Mouse (Mus musculus): ENCODE data around the gene Stambpl1. TPM values are rescaled to one million over a fixed set of nuclear protein-coding genes. Genes with fewer than 3 reads are reported as not detected.

Stambpl1 gene
- polyA plus RNA-seq (2016; fragmentation: Nextera tagmentation; extraction: Ambion mirVana), result 2.9 and 3.7 TPM in 2 replicates

DNA sequence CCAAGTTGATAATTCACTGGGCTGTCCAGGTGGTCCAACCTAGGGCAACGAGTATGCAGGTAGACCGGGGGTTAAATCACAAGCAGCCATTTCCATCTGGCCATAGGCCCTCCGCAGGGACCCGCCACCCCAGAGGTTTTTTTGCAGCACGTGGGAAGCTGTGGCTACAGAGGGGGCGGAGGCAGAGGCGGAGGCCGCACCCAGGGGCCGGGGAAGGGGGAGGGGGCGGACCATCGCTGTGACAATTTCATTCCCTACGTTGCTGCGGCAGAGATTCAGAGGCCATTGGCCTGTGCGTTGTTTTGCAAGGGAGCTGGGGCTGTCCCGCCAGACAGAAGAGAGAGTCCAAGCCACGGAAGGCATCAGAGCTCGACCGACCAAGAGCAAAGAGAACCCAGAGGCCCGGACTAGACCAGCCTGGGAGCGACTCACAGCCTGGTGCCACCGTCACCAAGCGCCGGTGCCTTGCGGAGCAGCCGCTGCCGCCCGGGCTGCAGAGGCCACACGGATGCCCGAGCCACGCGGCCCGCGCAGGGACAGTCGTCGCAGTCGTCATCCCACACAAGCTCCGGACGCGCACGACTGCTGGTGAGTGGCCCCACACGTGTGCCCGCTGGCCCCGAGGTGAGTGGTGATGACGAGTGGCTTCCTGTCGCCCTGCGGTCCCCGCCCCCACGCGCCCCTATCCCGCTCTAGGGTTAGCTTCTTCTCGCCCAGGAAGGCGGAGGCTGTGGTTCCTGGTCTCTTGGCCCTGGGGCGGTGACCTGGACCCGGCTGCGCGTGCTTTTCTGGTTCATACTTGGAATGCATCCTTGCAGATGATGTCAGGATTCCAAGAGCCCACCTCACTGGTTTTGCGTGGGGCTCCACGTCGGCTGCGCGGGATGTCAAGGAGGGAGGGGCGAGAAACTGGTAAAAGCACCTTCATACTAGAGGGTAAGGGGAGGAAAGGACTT is at the start of gene Stambpl1:
Gene Stambpl1 (plus strand): TSS at position 222 of the 956 bp plus-strand sequence.
- H3K4me1 ChIP-seq (replicated peaks), result peaks cover 20% of the 10 kb centered on the region
- H3K36me3 ChIP-seq, result no peaks in the 10 kb centered on the region
- peak within 1 kb of the TSS; percentile 74 for H3K4me3 ChIP-seq
- H3K9me3 ChIP-seq, result no peaks in the 10 kb centered on the region
- peaks cover 23% of the 10 kb centered on the region for H3K27me3 ChIP-seq (ENCODE audit: insufficient read depth, poor library complexity, severe bottlenecking)
- under 1% methylated on average over 62 of the region's 62 CpGs for WGBS
- DNase-seq (ENCODE audit: low spot score), result peak; percentile 70
- peak within 1 kb of the TSS; percentile 86 for H3K27ac ChIP-seq

DNA sequence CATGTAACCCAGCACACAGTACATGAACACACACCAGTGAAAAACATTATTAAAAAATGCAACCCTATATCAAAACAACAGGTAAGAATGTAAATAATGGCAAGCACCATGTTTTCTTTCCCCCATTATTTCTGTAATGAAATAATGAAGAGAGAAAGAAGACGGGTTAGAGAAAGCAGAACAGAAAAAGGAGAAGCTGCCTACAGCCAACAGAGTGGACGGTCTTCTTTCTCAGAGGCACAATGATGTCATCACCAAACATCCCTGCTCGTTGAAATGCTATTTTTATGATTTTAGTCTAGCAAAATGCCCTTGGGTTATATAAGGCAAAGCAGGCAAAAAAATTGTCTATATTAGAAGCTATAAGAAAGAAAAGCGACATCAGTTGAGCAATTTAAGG is 43.6 kb upstream of the Stambpl1 start:
- Histone ChIP-seq H3K27ac (no peak overlapping the region), H3K4me3 (no peak overlapping the region), H3K36me3 (no peaks in the 10 kb centered on the region), H3K27me3 (ENCODE audit: insufficient read depth, poor library complexity, severe bottlenecking) (no peaks in the 10 kb centered on the region), H3K9me3 (no peaks in the 10 kb centered on the region), H3K4me1 (replicated peaks) (no peaks in the 10 kb centered on the region)
- no peak for DNase-seq (ENCODE audit: low spot score)
- 85% methylated on average over 4 of the region's 4 CpGs for WGBS

DNA sequence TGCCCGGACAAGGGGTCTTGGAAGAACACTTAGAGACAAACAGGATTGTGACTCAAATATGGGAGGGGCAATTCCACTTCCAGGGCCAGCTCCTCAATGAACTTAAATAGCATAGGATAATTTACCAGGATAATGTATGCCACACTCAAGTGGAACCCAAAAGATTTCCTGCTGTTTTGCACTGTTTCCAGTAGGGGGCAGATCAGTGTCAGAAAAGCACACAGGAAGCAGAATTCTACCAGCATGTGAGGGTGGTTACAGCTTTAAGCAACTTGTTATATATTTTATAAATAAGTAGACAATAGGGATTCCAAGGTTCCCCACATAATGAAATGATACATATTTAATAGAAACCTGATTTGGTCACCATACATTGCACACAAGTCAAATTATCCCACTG is 40.1 kb upstream of the Stambpl1 start:
- no peaks in the 10 kb centered on the region for H3K36me3 ChIP-seq
- WGBS, result 88% methylated on average over 1 of the region's 1 CpGs
- no peaks in the 10 kb centered on the region for H3K27me3 ChIP-seq (ENCODE audit: insufficient read depth, poor library complexity, severe bottlenecking)
- H3K9me3 ChIP-seq, result no peaks in the 10 kb centered on the region
- H3K27ac ChIP-seq, result no peak overlapping the region
- no peak overlapping the region for H3K4me3 ChIP-seq
- no peaks in the 10 kb centered on the region for H3K4me1 ChIP-seq (replicated peaks)
- no peak for DNase-seq (ENCODE audit: low spot score)

DNA sequence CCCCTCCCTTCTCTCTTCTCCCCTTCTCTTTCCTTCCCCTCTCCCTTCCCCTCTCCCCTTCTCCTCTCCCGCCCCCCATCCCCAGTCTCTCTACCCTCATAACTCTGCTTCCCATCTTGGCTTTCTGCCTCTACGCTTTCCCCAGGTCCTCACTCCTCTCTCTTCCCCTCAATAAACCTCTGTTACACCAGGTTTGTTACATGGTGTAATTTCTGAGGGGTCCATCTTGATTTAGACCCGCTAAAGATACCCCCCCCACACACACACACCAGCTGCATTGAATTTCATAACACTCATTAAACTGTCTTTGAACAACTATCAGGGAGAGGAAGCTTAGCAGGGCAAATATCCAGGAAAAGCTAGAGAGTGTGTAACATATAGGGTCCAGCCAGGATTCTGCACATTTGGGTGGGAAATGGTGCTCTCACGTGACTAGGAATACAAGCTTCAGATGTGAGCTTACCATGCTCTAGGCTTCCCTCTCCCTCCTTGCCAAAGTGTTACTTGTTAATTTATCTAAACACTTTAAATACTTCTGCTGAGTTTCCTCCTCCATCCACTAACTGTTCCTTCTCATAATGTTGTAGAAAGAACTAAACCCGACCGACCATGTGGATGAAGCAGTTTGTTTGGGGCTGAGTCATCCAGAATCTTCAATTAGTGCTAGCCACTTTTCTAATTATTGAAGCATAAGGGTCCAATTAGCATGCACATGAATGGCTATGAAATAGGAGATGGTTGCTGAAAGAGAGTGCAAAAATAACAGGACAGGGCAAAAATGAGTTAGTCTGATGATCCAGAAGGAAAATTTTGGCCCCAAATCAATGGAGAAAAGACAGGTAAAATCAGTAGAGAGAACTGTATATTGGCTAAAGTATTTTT is 38.5 kb upstream of the Stambpl1 start:
- Histone ChIP-seq H3K4me1 (replicated peaks) (no peaks in the 10 kb centered on the region), H3K4me3 (no peak overlapping the region), H3K27me3 (ENCODE audit: insufficient read depth, poor library complexity, severe bottlenecking) (no peaks in the 10 kb centered on the region), H3K36me3 (no peaks in the 10 kb centered on the region), H3K27ac (no peak overlapping the region), H3K9me3 (no peaks in the 10 kb centered on the region)
- 84% methylated on average over 6 of the region's 6 CpGs for WGBS
- DNase-seq (ENCODE audit: low spot score), result no peak

DNA sequence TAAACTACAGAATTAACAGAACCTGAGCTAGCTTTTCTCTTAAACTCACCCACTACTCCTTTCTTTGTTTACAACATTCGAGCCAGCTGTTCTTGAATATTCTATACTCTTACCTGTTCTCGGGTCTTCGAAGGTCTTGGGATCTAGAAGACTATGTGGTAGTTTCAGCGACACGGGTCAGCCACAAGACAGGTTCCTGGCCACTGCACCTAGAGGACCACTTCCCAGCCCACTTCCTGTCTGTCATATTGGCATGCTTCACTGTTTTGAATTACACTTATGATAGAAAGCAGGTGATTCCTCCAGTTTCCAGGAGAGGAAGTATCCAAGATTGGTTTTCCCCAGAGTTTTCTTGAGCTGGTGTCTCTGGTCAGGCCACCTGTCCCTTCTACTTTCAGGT is 29.3 kb upstream of the Stambpl1 start:
- Histone ChIP-seq H3K4me1 (replicated peaks) (0 out of 2 replicates have a peak, but pooled peaks cover 6% of the 10 kb centered on the region), H3K27ac (no peak overlapping the region), H3K4me3 (no peak overlapping the region), H3K27me3 (ENCODE audit: insufficient read depth, poor library complexity, severe bottlenecking) (no peaks in the 10 kb centered on the region), H3K9me3 (no peaks in the 10 kb centered on the region), H3K36me3 (no peaks in the 10 kb centered on the region)
- DNase-seq (ENCODE audit: low spot score), result no peak
- 93% methylated on average over 5 of the region's 5 CpGs for WGBS

DNA sequence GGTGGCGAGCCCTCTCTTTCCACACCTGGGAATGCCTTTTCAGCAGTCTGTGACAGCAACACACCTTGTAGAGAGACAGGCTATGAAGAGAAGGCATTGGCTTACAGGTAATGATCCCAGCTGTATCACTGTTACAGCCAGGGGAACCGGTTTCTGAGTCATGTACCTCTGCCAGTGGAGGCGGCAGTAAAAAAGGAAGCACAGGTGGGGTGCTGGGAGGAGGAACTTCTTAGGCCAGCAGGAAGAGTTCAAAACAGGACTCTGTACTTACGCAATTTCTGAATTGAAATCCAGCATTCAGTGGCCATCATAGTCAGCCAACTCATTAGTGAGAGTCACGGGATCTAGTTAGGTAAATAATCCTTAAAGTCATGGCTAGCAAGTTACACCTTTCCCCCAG is 26.1 kb upstream of the Stambpl1 start, which contains the start of gene Ankrd22:
Gene Ankrd22 (minus strand): TSS at position 163 of the 400 bp plus-strand sequence.
- Histone ChIP-seq H3K27ac (no peak within 1 kb of the TSS), H3K36me3 (no peaks in the 10 kb centered on the region), H3K4me1 (replicated peaks) (0 out of 2 replicates have a peak, but pooled peaks cover 9% of the 10 kb centered on the region), H3K27me3 (ENCODE audit: insufficient read depth, poor library complexity, severe bottlenecking) (no peaks in the 10 kb centered on the region), H3K4me3 (no peak within 1 kb of the TSS), H3K9me3 (no peaks in the 10 kb centered on the region)
- no peak for DNase-seq (ENCODE audit: low spot score)
- WGBS, result 76% methylated on average over 5 of the region's 5 CpGs

DNA sequence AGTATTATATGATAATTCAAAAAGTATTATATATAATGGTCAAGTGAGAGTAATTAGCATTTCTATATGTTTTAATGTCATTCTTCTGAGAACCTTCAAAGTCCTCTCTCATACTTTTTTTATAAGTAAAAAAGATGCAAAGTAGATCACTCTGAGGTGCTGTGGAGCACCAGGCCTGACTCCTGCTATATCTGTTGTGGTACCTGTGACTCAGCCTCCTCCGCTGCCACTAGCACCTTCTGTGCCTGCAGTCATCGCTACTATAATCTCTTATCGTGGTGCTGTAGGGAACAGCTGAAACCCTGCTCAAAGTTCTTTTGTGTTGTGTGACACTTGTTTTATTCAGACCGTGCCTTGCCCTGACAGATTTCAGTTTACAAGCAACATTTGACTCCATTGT is 25.6 kb upstream of the Stambpl1 start:
- no peaks in the 10 kb centered on the region for H3K9me3 ChIP-seq
- no peak overlapping the region for H3K4me3 ChIP-seq
- DNase-seq (ENCODE audit: low spot score), result no peak
- 79% methylated on average over 4 of the region's 4 CpGs for WGBS
- H3K27me3 ChIP-seq (ENCODE audit: insufficient read depth, poor library complexity, severe bottlenecking), result no peaks in the 10 kb centered on the region
- H3K36me3 ChIP-seq, result no peaks in the 10 kb centered on the region
- H3K27ac ChIP-seq, result no peak overlapping the region
- H3K4me1 ChIP-seq (replicated peaks), result 0 out of 2 replicates have a peak, but pooled peaks cover 9% of the 10 kb centered on the region

DNA sequence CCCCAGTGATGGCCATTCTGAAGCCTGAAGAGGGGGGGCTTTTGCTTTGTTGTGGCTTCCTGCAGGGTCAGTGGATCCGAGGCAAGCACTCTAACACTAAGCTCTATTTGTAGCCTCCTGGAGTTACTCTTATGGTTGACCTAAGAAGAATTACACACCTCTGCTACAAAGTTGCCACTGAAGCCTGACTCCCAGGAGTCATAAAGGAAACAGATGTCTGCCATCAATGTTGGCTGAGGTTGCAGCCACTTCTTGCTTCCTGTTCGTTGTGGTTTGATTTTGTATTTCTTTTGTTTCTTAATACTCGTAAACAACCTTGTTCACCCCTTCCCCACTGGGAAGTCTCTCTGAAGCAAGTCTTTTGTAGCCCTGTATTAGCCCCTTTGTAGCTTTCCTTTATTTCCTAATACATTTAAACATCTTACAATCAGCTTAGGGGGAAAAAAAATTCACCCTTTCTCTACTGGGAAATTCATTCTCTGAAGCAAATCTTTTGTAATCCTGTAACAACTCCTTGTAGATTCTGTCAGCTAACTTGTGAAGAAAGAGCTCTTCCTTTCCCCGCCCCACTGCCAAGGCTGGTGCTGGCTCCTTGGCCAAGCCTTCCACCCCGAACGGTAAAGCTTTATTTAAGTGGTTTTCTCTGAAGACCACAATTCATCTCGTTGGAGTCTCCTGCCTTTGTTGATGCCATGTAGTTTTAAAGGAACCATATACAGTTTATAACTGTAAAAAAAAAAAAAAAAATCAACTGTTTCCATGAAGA is 23.9 kb upstream of the Stambpl1 start:
- 0 out of 2 replicates have a peak, but pooled peaks cover 9% of the 10 kb centered on the region for H3K4me1 ChIP-seq (replicated peaks)
- no peak overlapping the region for H3K27ac ChIP-seq
- 52% methylated on average over 7 of the region's 7 CpGs for WGBS
- H3K4me3 ChIP-seq, result no peak overlapping the region
- no peaks in the 10 kb centered on the region for H3K27me3 ChIP-seq (ENCODE audit: insufficient read depth, poor library complexity, severe bottlenecking)
- DNase-seq (ENCODE audit: low spot score), result no peak
- no peaks in the 10 kb centered on the region for H3K9me3 ChIP-seq
- no peaks in the 10 kb centered on the region for H3K36me3 ChIP-seq

DNA sequence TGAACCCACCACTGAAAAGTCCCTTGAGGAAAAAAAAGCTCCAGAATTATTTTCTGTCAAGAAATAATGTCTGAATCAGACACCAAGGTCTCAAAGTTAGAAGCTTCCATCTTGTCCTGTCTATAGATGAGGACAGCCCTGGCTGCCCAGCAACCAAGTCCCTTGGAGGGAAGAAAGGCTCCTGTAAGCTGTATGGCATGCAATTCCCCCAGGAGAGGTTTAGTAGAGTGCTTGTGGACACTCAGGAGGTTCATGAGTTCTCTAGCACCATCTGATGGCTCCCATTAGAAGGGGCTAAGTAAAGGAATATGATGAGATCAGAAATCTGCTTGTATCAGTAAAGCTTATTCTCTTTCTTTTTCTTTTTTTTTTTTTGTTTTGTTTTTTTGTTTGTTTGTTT is 22.9 kb upstream of the Stambpl1 start:
- H3K36me3 ChIP-seq, result no peaks in the 10 kb centered on the region
- no peak overlapping the region for H3K27ac ChIP-seq
- no peaks in the 10 kb centered on the region for H3K9me3 ChIP-seq
- no peaks in the 10 kb centered on the region for H3K27me3 ChIP-seq (ENCODE audit: insufficient read depth, poor library complexity, severe bottlenecking)
- H3K4me1 ChIP-seq (replicated peaks), result 0 out of 2 replicates have a peak, but pooled peaks cover 9% of the 10 kb centered on the region
- no peak overlapping the region for H3K4me3 ChIP-seq
- DNase-seq (ENCODE audit: low spot score), result no peak

DNA sequence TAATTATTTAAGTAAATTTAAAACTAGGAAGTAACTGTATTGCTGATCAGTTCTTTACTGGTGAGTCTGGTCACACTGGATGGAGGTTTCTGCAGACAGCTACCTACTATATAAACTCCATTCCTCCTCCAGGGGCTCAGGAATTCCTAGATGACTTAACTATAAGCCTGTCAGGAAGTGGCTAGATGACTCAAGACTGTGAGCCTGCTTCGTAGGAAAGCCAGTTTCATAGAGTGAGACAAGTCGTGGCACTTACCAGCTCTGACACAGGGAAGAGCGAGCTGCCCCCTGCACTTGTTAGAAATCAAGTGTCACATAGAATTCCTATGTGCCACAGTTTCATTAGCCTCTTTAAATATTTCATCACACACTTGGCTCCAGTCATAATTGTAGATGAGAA is 20.9 kb upstream of the Stambpl1 start:
- H3K9me3 ChIP-seq, result no peaks in the 10 kb centered on the region
- H3K4me1 ChIP-seq (replicated peaks), result 0 out of 2 replicates have a peak, but pooled peaks cover 9% of the 10 kb centered on the region
- H3K27ac ChIP-seq, result no peak overlapping the region
- H3K36me3 ChIP-seq, result no peaks in the 10 kb centered on the region
- no peak overlapping the region for H3K4me3 ChIP-seq
- WGBS, result 70% methylated on average over 3 of the region's 3 CpGs
- H3K27me3 ChIP-seq (ENCODE audit: insufficient read depth, poor library complexity, severe bottlenecking), result no peaks in the 10 kb centered on the region
- no peak for DNase-seq (ENCODE audit: low spot score)

DNA sequence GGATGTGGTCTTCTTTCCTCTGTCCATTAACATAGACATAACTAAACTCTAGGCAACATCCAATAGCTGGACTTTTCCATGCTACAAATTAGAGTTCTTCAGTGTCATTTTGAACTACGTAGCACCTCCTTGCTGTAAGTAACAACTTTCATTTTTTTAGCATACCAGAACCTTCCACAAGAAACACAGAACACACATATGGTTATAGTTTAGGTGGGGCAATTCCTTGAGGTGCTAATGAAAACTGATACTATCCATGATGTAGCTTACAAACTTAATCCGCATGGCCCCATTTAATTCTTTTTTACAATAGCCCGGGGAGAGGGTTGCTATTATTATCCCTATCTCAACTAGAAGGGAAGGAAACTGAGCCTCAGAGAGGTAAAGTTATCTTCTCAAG is 18.0 kb upstream of the Stambpl1 start:
- Histone ChIP-seq H3K9me3 (no peaks in the 10 kb centered on the region), H3K36me3 (no peaks in the 10 kb centered on the region), H3K27me3 (ENCODE audit: insufficient read depth, poor library complexity, severe bottlenecking) (no peaks in the 10 kb centered on the region), H3K27ac (no peak overlapping the region), H3K4me3 (no peak overlapping the region), H3K4me1 (replicated peaks) (no peaks in the 10 kb centered on the region)
- DNase-seq (ENCODE audit: low spot score), result no peak
- 77% methylated on average over 3 of the region's 3 CpGs for WGBS

DNA sequence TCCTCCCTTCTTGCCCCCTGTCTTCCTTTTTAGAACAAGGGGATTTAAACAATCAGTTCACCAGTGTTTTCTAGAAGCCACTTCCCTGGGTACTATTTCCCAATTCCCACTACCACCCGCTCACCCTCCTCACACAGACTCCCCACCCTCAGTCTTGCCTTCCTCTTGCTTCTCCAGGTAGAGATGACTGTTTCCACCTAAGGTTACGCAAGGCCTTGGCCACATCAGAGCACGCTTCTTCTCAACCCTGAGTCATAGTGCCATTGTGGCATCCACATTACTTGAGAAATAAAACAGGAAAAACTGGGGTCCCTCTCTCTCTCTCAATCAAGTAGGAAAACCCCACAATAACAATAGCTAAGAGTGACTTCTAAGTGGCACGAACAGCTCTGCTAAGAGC is 12.9 kb upstream of the Stambpl1 start:
- DNase-seq (ENCODE audit: low spot score), result no peak
- Histone ChIP-seq H3K27ac (no peak overlapping the region), H3K36me3 (no peaks in the 10 kb centered on the region), H3K27me3 (ENCODE audit: insufficient read depth, poor library complexity, severe bottlenecking) (no peaks in the 10 kb centered on the region), H3K4me3 (no peak overlapping the region), H3K9me3 (no peaks in the 10 kb centered on the region), H3K4me1 (replicated peaks) (no peaks in the 10 kb centered on the region)
- 90% methylated on average over 4 of the region's 4 CpGs for WGBS
